Mouse (Mus musculus): Measurements from ENCODE around the gene Cask. TPM values are rescaled to one million over a fixed set of nuclear protein-coding genes. Genes with fewer than 3 reads are reported as not detected.

The Cask gene
- polyA plus RNA-seq, 1 experiment from 2014 or later, result 20.0 TPM

DNA sequence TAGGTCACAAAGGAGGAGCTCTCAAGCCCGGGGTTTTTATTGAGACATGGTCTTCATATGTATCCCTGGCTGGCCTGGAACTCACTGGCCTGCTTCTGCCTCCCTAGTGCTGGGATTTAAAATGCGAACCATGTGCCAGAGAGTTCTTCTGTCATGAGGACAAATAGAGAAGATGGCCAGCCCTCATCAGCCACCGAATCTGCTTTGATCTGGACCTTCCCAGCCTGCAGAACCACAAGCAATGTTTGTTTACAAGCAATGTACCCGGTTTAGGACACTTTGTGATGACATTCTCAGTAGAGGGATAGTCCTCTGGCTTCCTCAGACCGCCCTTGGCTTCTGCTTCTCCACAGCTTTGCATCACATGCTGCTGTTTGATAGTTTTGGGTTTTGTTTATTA lies 372.9 kb downstream of the Cask start:
- no peak overlapping the region for H3K27ac ChIP-seq (ENCODE audit: low read depth, low read length)
- no peaks in the 10 kb centered on the region for H3K9me3 ChIP-seq (ENCODE audit: control insufficient read depth, low read length)
- no peaks in the 10 kb centered on the region for H3K36me3 ChIP-seq (ENCODE audit: control insufficient read depth, insufficient read depth, low read length)
- DNase-seq (ENCODE audit: low spot score, missing footprints) (no peak), ATAC-seq (ENCODE audit: low FRiP score) (no peak)
- no peaks in the 10 kb centered on the region for H3K27me3 ChIP-seq (ENCODE audit: control insufficient read depth, insufficient read depth, low read length)
- no peak overlapping the region for H3K4me3 ChIP-seq (ENCODE audit: low read depth, low read length)
- H3K9ac ChIP-seq (ENCODE audit: low read length), result no peak overlapping the region
- H3K4me2 ChIP-seq, result no peak overlapping the region
- H3K4me1 ChIP-seq (ENCODE audit: control insufficient read depth, insufficient read depth, low read length), result no peaks in the 10 kb centered on the region
- 76% methylated on average over 5 of the region's 5 CpGs for WGBS

DNA sequence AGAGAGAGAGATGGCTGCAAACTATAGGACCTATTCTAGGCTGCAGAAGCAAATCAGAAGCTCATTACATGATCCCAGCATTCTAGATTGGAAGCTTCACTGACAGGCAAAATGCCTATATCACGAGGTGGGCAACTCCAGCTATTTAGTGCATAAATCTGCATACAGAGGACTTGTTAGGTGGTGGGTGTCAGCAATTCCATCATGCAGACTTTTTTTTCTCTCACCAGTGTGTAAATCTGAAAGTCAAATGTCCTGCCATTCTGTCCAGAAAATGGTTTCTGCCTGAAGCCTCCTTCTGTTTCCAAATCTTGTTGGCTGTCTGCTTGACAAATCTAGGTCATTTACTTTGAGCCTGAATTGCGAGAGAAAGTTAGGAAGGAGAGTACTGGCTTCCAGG lies 373.6 kb downstream of the Cask start:
- Histone ChIP-seq H3K36me3 (ENCODE audit: control insufficient read depth, insufficient read depth, low read length) (no peaks in the 10 kb centered on the region), H3K4me2 (no peak overlapping the region), H3K27me3 (ENCODE audit: control insufficient read depth, insufficient read depth, low read length) (no peaks in the 10 kb centered on the region), H3K4me1 (ENCODE audit: control insufficient read depth, insufficient read depth, low read length) (no peaks in the 10 kb centered on the region), H3K9ac (ENCODE audit: low read length) (no peak overlapping the region), H3K4me3 (ENCODE audit: low read depth, low read length) (no peak overlapping the region), H3K27ac (ENCODE audit: low read depth, low read length) (no peak overlapping the region), H3K9me3 (ENCODE audit: control insufficient read depth, low read length) (no peaks in the 10 kb centered on the region)
- DNase-seq (ENCODE audit: low spot score, missing footprints), result no peak
- no peak for ATAC-seq (ENCODE audit: low FRiP score)
- WGBS, result 78% methylated on average over 2 of the region's 2 CpGs

DNA sequence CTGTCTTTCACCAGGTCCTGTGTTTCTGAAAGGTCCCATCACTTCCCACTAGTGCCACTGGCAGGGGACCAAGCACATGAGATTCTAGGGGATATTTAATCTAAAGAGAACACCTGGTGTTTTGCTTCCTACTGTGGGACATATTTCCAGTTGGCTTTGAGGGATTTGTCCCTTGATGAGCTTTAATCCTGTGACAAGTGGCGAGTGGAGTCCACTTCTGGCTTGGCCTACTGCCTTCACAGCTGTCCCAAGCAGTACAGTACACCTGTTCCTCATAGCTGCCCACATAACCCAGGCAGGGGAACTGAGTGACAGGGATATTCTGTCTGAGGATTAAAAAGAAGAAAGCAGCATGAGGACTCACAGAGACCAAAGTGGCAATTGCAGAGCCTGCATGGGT lies 375.8 kb downstream of the Cask start:
- Histone ChIP-seq H3K36me3 (ENCODE audit: control insufficient read depth, insufficient read depth, low read length) (no peaks in the 10 kb centered on the region), H3K4me3 (ENCODE audit: low read depth, low read length) (no peak overlapping the region), H3K9ac (ENCODE audit: low read length) (no peak overlapping the region), H3K27ac (ENCODE audit: low read depth, low read length) (no peak overlapping the region), H3K4me1 (ENCODE audit: control insufficient read depth, insufficient read depth, low read length) (no peaks in the 10 kb centered on the region), H3K9me3 (ENCODE audit: control insufficient read depth, low read length) (no peaks in the 10 kb centered on the region), H3K27me3 (ENCODE audit: control insufficient read depth, insufficient read depth, low read length) (no peaks in the 10 kb centered on the region), H3K4me2 (no peak overlapping the region)
- ATAC-seq (ENCODE audit: low FRiP score) (no peak), DNase-seq (ENCODE audit: low spot score, missing footprints) (no peak)
- WGBS, result 75% methylated on average over 1 of the region's 1 CpGs

DNA sequence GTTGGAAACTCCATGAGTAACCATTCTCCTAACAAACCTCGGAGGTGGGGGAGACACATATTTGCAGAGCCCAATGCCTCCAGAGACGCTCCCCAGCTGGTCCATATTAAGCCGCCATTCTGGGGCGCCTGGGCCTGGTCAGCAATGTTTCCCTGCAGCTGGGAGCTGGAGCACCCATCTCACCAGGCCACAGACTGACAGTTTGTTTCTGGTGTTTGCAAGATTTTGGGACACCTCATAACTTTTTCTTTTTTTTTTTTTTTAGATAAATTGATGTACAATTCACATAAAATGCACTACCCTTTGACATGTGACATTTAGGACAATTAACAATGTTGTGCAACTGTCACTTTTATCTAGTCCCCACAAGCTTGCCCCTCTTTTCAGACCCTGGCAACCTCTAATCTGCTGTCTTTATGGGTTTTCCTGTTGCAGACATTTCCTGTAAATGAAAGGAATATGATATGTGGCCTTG lies 378.4 kb downstream of the Cask start:
- no peaks in the 10 kb centered on the region for H3K9me3 ChIP-seq (ENCODE audit: control insufficient read depth, low read length)
- no peaks in the 10 kb centered on the region for H3K27me3 ChIP-seq (ENCODE audit: control insufficient read depth, insufficient read depth, low read length)
- 89% methylated on average over 4 of the region's 4 CpGs for WGBS
- H3K36me3 ChIP-seq (ENCODE audit: control insufficient read depth, insufficient read depth, low read length), result no peaks in the 10 kb centered on the region
- no peak overlapping the region for H3K4me3 ChIP-seq (ENCODE audit: low read depth, low read length)
- no peak overlapping the region for H3K4me2 ChIP-seq
- H3K4me1 ChIP-seq (ENCODE audit: control insufficient read depth, insufficient read depth, low read length), result no peaks in the 10 kb centered on the region
- no peak for DNase-seq (ENCODE audit: low spot score, missing footprints)
- no peak for ATAC-seq (ENCODE audit: low FRiP score)
- no peak overlapping the region for H3K27ac ChIP-seq (ENCODE audit: low read depth, low read length)
- H3K9ac ChIP-seq (ENCODE audit: low read length), result no peak overlapping the region

DNA sequence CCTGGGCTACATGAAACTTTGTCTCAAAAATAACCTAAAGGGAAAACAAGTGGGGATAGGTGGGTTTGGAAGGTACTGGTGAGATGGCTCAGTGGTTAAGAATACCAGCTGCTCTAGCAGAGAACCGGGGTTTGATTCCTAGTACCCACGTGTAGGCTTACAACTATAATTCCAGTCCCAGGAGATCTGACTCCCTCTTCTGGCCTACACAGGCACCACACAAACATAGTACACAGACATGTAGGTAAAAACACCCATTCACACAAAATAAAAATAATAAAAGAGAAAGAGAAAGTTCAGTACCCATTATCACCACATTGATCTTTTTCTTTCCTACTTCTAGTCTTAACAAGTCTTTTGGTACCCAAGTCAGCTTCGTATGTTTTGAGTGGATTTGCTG lies 379.2 kb downstream of the Cask start:
- DNase-seq (ENCODE audit: low spot score, missing footprints), result no peak
- Histone ChIP-seq H3K9me3 (ENCODE audit: control insufficient read depth, low read length) (no peaks in the 10 kb centered on the region), H3K4me1 (ENCODE audit: control insufficient read depth, insufficient read depth, low read length) (no peaks in the 10 kb centered on the region), H3K4me3 (ENCODE audit: low read depth, low read length) (no peak overlapping the region), H3K9ac (ENCODE audit: low read length) (no peak overlapping the region), H3K4me2 (no peak overlapping the region), H3K36me3 (ENCODE audit: control insufficient read depth, insufficient read depth, low read length) (no peaks in the 10 kb centered on the region), H3K27me3 (ENCODE audit: control insufficient read depth, insufficient read depth, low read length) (no peaks in the 10 kb centered on the region), H3K27ac (ENCODE audit: low read depth, low read length) (no peak overlapping the region)
- no peak for ATAC-seq (ENCODE audit: low FRiP score)
- WGBS, result 74% methylated on average over 3 of the region's 3 CpGs

DNA sequence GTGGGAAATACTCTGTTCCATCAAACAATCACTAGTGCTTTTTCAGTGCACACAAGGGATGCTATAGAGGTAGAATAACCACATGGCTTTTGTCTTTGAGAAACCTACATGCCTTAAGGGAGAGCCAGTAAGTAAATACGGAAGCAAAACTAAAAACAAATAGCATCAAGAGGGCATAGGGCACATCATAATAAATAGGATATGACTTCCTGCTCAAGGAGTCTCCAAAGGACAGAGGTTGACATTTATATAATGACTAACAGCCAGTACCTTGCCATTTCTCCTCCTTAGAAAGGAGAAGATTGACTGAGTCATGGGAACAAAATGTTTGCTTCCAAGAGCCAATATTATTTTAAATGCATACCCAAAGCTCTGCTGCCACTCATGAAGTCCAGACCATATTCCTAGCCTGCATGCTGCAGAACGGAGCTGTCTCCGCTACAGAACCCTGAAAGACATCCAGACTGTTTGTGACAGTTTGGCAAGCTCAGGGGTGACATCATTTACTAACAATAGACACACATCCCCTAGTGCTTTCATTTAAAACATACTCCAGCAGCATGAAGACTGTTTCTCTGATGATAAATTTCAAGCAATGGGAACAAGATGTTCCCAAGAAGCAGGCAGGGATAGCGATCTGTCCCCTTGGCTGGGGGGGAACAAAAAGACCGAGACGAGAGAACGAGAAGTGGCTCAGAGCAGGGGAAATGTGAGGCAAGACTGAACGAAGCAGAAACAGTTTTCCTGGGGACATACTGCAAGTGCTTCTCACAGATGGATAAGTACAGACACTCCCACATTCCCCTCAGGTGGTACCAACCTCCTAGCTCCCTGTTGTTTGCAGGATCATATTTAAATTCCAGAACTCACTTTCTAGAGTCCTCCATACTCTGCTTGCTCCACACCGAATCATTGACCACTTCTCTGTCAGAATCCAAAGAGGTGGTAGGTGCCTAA lies 381.7 kb downstream of the Cask start:
- Histone ChIP-seq H3K4me1 (ENCODE audit: control insufficient read depth, insufficient read depth, low read length) (no peaks in the 10 kb centered on the region), H3K27me3 (ENCODE audit: control insufficient read depth, insufficient read depth, low read length) (no peaks in the 10 kb centered on the region), H3K9me3 (ENCODE audit: control insufficient read depth, low read length) (no peaks in the 10 kb centered on the region), H3K4me3 (ENCODE audit: low read depth, low read length) (no peak overlapping the region), H3K9ac (ENCODE audit: low read length) (no peak overlapping the region), H3K36me3 (ENCODE audit: control insufficient read depth, insufficient read depth, low read length) (no peaks in the 10 kb centered on the region), H3K27ac (ENCODE audit: low read depth, low read length) (no peak overlapping the region), H3K4me2 (no peak overlapping the region)
- 73% methylated on average over 9 of the region's 9 CpGs for WGBS
- ATAC-seq (ENCODE audit: low FRiP score) (no peak), DNase-seq (ENCODE audit: low spot score, missing footprints) (no peak)

DNA sequence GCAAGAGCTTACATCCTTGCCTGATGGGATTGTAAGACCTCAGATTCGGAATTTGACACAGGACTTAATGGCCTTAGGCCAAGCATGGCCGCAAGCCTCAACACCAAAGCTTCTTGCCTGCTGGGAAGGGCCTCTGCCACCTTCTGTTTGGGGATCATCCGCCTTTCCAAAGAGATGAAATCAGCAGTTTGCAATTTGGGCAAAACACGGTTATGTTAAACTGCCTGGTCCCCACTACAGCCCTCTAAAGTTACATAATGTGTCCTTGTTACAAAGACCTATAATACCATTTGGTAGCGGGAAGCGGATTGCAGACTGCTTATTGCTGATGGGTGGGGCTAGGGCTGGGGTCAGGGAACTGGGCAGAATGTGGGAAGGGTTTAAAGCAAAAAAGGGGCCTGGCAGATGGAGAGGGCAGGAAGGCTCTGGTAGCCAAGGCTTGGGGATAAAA lies 384.0 kb downstream of the Cask start:
- DNase-seq (ENCODE audit: low spot score, missing footprints) (no peak), ATAC-seq (ENCODE audit: low FRiP score) (no peak)
- Histone ChIP-seq H3K9me3 (ENCODE audit: control insufficient read depth, low read length) (no peaks in the 10 kb centered on the region), H3K4me1 (ENCODE audit: control insufficient read depth, insufficient read depth, low read length) (no peaks in the 10 kb centered on the region), H3K4me3 (ENCODE audit: low read depth, low read length) (no peak overlapping the region), H3K27ac (ENCODE audit: low read depth, low read length) (no peak overlapping the region), H3K36me3 (ENCODE audit: control insufficient read depth, insufficient read depth, low read length) (no peaks in the 10 kb centered on the region), H3K27me3 (ENCODE audit: control insufficient read depth, insufficient read depth, low read length) (no peaks in the 10 kb centered on the region), H3K4me2 (no peak overlapping the region), H3K9ac (ENCODE audit: low read length) (no peak overlapping the region)
- WGBS, result 79% methylated on average over 6 of the region's 6 CpGs

Small RNA genes lying within 50 kb of the gene (microRNA-seq; reads per million reads assigned to microRNA genes)
- gene Gm25246, result not detected

Other genes starting within 250 kb of the Cask start
- gene Gpr34, start 219.3 kb downstream of the Cask start, polyA plus RNA-seq (2014; fragmentation: Nextera tagmentation; extraction: Ambion mirVana), result 2.4 and 2.6 TPM in 2 replicates
- 0.23 TPM in 1 of 2 replicates, not detected in the other for gene Gpr82, start 190.0 kb downstream of the Cask start, polyA plus RNA-seq (2014; fragmentation: Nextera tagmentation; extraction: Ambion mirVana)